Mouse (Mus musculus): ENCODE results near the gene Vil1.

The Vil1 gene

DNA sequence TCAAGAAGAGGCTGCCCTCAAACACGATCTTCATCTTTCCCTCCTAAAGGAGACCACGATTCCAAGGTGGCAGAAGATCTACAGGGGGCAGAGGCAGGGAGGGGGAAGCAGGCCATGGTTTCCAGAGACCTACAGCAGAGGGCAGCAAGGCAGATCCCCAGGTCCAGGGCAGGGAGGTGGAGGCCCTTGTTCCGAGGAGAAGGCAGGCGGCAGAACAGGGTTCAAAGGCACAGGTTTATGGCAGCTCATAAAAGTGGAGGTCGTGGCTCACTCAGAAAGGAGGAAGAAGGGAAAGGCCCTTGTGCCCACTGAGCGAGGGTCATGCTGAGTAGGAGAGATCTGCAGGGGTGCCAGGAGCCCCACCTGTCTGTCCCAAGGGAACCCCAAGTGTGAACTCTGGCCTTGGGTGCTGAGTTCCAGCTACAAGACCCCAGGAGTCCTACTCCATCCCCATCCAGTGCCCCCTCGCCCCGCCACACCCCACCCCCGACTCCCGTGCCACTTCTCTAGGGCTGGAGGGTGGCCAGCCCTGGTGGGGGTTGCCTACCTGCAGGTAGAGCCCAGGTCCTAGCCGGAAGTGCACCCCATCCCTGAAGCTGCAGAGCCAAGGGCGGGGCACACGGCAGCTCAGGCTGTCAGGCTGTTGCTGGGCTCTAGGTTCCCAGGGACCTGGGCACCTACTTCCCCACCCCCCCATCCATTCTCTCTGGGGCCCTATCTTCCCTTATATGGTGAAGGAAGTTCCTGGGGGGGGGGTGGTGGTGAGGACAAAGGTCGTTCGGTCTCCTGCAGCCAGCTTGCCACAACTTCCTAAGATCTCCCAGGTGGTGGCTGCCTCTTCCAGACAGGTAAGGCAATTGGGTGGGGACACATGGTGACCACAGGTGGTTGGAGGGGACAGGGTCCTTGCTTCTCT is at the start of gene Vil1:
Gene Vil1, plus strand, starts transcription at position 788 of the 916 bp plus-strand sequence.
- peak in 1 of 2 experiments; percentile 48 for DNase-seq

DNA sequence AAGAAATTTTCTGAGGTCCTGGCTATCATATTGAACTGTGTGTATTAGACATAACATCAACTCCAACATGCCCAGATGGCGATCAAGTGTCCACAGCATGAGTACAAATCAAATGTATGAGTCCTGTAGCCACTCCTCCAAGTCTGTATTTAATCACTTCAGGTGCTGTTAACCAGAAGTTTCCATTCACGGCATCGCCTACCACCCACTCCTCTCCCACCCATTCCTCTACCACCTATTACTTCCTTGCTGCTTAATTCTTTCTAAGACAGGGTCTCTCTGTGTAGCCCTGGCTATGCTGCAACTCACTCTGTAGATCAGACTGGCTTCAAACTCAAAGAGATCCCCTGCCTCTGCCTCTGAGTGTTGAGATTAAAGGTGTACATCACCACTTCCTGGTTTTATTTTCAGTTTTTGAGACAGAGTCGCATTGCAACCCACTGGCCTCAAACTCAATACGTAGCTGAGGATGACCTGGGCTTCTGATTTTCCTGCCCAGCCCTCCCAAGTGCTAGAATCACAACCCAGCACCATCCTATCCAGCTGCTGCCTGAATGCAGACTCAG is 49.1 kb upstream of the Vil1 start:
- no peak for DNase-seq

DNA sequence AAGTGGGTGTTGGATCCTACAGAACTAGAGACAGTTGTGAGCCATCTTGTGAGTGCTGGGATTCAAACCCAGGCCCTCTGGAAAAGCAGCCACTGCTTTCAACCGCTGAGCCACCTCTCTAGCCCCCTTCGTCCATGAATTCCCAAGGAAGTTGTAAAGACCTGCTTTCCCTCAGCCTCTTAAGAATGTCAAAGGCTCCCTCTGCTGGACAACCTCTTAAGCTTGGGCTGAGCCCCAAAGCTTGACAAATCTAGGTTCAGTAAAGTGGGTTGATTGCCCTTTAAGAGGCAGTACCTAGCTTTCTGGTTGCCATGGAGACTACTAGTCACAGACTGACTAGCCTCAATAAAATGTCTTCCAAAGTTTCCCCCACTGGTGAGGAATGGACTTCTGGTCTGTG is 47.4 kb upstream of the Vil1 start, which contains the start of gene Catip:
Gene Catip, plus strand, starts transcription at position 297 of the 400 bp plus-strand sequence.
- peak; percentile 76 to 83 for DNase-seq

DNA sequence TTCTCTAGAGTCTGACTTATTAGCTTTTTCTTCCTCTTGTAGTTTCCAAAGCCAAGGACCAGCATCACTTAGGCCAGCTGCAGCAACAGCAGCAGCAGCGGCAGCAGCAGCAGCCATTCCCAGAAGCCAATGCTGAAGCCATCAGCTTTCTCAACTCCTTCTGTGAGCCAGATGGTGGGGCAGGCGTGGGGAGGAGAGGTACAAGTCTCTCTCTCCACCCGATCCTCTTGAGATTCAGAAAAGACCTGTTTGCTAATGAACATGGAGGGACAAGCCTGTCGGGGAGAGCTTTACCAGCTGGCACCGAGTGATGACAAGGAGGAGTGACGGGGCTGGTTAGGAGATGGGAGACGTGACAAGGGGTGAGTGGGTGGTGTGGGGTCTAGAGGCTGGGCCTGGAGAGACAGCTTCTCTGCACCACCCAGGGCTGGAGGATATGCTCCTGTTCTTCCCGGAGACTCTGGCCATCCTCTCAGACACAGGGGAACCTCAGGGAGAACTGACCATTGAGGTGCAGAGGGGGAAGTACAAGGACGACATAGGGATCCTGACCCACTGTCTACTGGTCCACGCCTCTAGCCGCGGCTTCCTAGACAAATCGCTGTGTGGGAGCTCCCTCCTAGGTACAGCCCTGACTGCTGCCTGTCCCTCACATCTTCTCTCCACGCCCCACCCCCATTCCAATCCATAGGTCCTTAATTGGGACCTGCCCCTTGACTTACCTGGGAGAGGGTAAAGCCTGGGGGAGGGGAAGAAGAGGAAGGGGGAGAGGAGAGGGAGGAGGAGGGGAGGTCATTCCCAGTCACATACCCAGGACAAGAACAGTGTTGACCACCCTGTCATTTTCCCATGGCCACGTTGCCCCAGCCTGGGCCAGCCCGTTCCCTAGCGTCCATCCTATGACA is 46.6 kb upstream of the Vil1 start:
- DNase-seq = peak in 1 of 2 experiments; percentile 18

DNA sequence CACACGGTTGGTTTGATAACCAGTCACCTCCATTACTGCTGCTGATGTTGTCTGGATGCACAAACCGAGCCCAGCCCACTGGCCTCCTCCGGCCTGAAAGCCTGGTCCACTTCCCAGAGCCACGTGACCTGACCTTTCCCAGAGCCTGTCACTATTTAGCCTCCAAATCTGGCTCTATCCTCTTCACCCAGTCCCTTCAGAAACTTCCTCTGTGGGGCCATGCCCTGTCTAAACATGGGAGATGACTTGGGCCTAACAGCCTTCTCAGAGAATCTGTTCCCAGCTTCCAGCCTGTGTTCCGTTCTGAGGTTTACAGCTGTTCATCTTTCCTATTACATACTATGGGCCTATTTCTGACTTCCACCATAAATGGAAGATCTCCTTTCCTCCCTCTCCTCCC is 45.7 kb upstream of the Vil1 start:
- DNase-seq = no peak

DNA sequence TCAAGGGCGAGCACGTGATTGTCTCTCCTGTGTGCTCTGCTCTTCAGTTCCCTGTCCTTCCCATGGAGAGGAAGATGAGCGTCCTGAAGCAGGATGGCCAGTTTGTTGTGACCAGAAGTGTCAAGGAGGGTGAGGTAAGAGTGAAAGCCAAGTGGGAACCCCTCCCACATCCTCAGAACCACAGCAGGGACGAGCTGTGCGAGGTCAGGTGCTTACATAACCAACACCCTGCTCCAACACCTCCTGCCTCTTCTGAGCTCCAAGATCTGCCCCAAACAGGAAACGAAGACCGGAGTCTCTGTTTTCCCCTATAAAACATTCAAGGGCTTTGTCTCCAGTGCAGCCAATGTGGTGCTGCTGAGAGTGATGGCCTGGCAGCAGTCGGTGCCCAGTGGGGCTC is 44.9 kb upstream of the Vil1 start:
- no peak for DNase-seq

DNA sequence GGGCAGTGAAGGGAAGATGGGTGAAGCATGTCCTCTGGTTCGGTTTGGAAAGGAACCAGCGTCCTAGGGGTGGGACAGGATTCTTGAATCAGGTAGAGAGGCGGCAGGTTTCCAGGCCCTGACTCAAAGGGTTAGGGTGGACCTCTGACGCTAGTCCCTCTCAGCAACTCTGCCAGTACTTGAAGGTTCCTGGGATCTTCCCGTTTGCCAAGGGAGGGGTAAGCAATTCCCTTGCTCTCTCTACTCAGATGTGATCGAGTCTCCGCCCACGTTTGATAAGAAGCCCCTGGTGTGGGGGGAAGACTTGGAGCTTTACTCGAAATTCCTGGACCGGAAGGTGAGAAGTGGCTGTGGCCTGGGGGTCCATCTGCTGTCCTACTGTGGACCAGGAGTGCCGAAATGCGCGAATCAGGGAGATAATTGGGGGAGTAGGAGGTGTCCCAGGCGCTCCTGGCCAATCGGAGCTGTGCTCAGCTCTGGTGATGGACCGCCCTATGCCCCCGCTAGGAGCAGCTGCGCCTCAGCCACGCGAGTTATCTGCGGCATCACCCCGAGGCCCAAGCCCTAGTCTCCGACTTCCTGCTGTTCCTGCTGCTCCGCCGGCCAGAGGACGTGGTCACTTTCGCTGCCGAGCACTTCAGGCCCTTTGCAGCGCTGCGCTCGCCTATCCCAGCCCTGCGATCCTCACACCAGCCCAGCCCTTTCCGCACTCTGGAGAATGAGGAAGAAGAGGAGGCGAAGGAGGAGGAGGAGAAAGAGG is 41.1 kb upstream of the Vil1 start:
- peak; percentile 68 to 81 for DNase-seq

DNA sequence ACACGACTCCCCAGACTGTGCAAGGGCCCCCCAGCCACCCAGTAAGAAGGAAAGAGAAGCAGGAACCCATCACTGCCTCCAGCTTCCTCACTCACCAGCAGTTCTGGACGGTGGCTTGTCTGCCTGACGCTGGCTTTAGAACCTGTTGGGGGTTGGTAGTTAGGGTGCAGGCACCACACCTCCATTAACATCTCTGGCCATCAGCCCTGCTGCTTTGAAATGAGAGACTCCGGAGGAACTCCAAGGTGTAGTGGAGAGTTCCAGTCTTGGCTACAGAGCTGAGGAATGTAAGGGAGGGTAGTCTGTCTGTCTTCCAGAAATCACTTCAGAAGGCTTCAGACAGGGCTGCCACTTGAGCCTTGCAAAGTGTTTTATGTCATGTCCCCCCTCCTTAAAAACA is 39.1 kb upstream of the Vil1 start:
- DNase-seq = no peak

DNA sequence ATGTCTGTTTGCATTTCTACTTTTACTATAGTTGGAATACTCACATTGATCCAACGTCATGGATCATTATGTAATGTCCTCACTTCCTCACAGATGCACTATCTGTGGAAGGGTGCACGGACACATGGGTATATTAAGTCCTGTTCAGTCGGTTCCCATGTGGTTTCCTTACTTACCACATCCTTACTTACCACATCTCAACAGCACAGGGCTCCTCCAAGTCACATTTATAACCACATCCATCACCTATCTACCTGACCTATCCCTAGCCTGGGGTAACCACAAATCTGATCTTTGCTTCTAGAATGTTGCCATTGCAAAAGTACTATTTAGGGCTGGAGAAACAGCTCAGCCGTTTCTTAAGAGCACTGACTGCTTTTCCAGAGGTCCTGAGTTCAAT is 35.8 kb upstream of the Vil1 start:
- no peak for DNase-seq

DNA sequence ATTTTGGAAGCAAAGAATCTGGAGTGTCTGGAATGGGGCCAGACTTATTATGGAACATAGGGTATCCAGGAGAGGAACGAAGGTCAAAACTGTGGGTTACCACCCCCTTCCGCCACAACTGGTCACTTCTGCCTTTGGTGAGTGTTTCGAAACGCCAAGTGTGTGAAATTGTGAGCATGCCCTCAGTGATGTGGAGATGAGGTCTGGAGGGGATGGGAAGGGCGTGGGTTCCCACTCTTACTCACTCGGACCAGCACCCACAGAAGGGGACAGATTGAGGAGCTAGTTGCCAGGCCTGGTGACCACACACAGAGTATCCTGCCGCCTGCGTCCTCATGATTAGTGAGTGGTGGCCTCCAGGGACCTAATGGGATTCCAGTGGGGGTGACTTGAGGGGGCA is 34.2 kb upstream of the Vil1 start, which contains the start of gene Slc11a1:
Gene Slc11a1, plus strand, starts transcription at position 216 of the 400 bp plus-strand sequence.
- no peak for DNase-seq

DNA sequence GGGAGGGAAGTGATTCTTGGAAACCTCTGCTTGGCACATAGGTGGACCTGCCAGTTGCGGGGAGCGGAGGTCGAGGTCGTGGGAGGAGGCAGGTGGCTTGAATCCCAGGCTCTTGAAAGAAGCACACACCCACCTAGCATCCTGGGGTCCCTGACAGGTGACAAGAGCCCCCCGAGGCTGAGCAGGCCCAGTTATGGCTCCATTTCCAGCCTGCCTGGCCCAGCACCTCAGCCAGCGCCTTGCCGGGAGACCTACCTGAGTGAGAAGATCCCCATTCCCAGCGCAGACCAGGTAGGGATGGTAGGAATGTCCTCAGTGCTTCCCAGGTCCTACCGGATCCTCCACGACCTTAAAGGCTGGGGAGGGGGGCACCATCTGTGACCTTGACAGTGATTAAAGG is 33.6 kb upstream of the Vil1 start:
- DNase-seq = no peak

DNA sequence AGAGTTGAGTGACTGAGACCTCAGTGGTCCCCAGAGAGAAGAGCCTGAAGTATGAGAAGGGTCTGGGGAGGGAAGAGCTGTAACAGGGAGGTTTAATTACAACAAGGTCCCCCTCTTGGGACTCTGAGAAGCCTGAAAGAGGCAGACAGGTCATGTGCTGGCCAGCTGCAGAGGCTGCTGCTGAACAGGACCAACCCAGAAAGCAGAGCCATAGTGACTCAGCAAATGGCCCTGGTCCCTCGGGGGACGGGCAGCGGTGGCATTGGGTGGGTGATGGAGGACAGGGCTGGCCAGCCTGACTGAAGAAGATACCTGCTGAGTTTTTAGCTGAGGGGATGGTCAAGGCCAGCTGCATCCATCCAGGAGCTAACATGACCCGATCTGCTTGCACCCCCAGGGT is 32.8 kb upstream of the Vil1 start:
- peak in 1 of 2 experiments; percentile 34 for DNase-seq

DNA sequence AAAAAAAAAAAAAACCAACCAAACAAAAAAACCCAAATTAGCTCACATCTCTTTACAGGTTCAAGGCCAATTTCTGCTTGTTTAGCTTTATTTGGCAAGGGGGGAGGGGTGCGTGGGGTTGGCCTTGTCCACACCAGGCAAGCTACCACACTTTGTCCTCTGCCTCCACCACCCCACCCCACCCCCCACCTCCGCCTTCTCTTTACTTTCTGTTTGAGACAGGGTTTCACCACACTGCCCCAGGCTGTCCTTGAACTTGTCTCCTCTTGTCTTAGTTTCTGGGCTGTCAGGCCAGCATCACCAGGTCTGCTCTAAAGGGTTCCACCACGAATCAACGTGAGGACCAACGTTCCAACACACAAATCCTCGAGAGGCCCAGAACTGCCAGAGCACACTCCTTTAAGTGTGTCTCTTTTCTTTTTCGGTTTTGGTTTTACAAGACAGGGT is 30.1 kb upstream of the Vil1 start:
- no peak for DNase-seq

DNA sequence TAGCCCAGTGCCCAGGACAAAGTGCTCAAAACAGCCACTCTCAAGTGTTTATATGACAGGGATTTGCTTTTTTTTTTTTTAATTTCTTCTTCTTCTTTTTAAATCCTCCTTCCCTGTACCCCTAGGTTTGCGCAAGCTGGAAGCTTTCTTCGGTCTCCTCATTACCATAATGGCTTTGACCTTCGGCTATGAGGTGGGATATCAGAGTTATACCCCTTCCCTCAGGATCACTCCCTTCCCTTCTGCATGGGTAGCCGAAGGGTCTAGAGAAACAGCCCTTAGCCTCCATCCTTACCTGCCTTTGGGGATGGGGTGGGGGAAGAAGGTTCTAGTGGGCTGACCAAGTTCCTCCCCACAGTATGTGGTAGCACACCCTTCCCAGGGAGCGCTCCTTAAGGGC is 28.7 kb upstream of the Vil1 start:
- DNase-seq = no peak

DNA sequence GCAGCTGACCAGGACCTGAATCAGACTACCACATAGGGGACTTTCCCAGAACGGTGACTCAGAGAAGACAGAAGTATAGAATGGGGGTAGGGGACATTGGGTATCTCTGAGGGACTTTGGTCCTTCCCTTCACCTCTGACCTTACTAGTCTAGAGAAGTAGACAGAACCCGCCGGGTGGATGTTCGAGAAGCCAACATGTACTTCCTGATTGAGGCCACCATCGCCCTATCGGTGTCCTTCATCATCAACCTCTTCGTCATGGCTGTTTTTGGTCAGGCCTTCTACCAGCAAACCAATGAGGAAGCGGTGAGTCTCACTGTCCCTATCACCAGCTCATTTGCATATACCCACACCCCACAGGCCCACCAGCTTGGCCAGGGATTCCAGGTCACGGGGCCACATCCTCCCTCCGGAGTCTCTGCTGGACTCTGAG is 27.6 kb upstream of the Vil1 start:
- DNase-seq = no peak

DNA sequence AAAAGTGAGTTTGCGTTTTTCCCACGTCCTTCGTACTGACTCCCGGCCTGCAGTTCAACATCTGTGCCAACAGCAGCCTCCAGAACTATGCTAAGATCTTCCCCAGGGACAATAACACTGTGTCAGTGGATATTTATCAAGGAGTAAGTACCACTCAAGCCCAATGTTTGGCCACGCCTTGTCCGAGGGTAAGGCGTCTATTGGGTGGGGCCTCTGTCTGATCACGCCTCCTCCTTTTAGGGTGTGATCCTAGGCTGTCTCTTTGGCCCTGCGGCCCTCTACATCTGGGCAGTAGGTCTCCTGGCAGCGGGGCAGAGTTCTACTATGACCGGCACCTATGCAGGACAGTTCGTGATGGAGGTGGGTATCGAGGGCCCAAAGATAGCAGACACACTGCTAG is 25.8 kb upstream of the Vil1 start:
- DNase-seq = no peak

DNA sequence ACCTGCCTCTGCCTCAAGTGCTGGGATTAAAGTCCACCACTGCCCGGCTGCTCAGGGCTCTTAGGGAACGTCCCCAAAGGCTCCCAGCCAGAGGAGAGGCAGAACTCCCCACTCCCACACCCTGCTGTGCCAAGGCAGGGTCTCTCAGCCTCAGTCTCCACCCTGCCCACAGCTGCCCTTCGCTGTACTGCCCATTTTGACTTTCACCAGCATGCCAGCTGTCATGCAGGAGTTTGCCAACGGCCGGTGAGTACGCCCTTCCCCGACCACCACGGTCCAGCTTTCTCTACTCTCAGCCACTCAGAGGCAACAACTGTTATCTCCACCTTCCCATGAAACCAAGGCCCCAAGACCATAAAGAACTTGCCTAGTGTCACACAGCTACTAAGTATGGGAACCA is 24.7 kb upstream of the Vil1 start:
- DNase-seq = no peak

DNA sequence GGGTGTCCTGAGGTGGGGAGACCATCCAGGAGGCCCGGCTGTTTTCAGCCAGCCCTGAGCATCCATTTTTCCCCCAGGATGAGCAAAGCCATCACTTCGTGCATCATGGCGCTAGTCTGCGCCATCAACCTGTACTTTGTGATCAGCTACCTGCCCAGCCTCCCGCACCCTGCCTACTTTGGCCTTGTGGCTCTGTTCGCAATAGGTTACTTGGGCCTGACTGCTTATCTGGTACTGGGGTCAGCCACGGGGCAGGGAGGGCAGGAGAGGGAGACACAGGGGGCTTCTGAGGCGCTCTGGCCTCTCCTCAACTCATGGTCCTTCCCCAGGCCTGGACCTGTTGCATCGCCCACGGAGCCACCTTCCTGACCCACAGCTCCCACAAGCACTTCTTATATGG is 24.1 kb upstream of the Vil1 start:
- DNase-seq = no peak

DNA sequence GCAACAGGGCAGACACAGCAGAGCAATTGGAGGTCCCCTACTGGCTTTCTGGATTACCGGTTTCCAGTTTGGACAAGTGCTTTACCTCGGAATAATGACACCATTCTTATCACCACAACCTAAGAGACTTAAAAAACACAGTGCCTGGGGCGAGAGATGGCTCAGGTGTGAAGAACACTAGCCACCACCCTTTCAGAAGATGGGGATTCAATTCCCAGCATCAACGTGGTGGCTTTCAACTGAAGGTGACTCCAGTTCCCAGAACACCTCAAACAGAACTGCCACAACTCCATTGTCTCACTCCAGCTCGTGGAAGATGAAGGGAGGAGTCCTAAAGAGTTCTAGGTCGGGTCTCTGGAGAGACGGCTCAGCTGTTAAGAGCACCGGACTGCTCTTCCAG is 23.6 kb upstream of the Vil1 start:
- no peak for DNase-seq

DNA sequence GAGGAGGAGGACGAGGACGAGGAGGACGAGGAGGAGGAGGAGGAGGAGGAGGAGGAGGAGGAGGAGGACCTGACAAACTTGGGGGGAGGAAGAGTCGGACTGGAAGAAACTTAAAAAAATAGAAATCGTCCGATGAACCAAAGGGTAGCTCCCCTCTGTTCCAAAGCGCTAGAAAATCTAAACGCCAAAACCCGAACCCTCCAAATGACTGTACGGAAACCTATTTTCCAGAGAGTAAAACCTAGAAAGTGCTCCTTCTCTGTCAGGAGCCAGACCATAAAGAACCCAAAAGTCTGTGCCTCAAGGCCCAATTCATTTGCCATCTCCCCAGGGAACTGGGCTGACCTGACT is 22.8 kb upstream of the Vil1 start:
- no peak for DNase-seq

DNA sequence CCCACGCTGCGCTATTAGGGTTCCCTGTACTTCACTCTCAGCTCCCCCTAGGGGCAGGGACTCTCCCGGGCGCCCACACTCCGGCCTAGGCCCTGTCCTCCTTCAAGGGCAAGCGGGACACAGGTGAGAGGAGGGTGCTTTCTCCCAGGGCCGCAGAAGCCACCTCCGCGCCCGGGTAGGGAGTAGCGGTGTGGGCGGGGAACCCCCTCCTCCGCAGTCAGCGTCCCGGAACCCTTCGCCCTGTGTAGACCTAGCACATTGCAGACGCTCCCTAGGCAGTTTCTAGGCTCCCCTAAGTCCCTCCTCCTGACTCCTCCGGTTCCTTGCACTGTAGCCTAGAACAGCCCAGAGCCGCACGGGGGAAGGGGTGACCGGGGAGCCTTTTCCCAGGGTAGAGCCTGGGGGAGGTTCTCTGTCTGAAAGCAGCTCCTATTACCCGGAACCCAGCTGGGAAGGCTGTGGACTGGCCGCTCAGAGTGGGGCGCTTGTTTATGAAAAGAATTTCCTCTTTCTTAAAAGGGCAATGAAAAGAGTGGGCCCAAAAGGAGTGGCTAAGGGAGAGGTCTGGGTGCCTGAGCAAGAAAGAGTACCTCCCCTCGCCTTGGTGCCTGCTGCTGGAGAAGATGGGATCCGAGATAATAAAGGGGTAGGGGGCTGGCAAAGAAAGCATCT is 22.3 kb upstream of the Vil1 start:
- DNase-seq = peak; percentile 95 to 96
